Mouse (Mus musculus) small intestine, adult 2 months (tissue): ENCODE measurements around the gene 4931428F04Rik.

Experiments used
- CTCF ChIP-seq: fragments of 200-500 bp; IDR thresholded peaks from 2 replicates; pipeline ENCODE4 v1.5.1; 2012; ENCODE audit warnings: low read depth, mild to moderate bottlenecking, control low read depth, inconsistent platforms, low read length, moderate library complexity, mixed read lengths; ENCODE audit not compliant: insufficient replicate concordance, insufficient read length; ENCODE audit errors: extremely low read depth
- POLR2A ChIP-seq: fragments of 200-500 bp; IDR thresholded peaks from 2 replicates; pipeline ENCODE4 v1.6.1; 2012; ENCODE audit warnings: low read depth, mild to moderate bottlenecking, control low read depth, inconsistent platforms, low read length, moderate library complexity

DNA sequence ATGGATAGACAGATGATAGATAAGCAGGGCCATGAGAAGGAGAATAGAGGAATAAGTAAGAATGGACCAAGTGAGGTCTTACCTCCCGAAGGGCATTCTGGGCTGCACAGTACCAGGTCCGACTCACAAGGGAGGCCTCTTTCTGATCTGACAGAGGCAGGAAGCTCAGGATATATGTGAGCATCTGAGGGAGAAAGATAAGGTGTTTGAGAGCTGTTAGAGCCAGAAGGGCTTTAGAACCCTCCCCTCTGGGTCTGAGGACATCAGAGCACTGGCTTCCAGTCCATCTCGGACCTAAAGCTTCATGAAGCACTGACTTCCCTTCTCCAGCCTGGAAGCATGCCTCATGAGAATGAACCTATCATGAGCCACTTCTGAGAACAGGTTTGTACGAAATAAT lies 33.5 kb upstream of the 4931428F04Rik start:
- TF ChIP-seq POLR2A, result no peak
- TF ChIP-seq CTCF, result no peak
